Mouse (Mus musculus): ENCODE measurements around the gene Tctn3.

The Tctn3 gene

GRCm38 (mm10) chr19:40611830-40612506, at the start of gene Tctn3, which contains the start of gene Entpd1:
Gene Tctn3 (minus strand): TSS chr19:40612233.
Gene Entpd1 (plus strand): TSS chr19:40612366.
- DNase-seq (ENCODE audit: low spot score), result peak; percentile 88

DNA sequence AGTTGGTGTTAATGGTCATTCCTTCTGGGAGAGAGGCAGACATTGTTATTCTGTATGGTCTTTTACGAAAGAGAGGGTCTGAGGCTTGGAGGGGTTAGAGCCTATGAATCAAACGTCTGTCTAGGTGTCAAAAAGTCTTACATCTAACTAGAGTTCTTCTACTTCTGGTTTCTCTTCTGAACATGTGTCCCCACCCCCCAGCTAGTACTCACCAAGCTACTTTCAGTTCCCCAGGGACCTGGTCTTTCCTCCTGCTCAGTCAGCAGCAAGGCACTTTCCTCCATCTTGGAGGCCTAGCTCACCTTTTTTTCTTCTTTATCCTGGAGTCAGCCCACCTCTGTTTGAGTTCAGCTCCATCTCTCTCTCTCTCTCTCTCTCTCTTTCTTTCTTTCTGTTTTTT, 49.1 kb upstream of the Tctn3 start:
- no peak for DNase-seq (ENCODE audit: low spot score)

DNA sequence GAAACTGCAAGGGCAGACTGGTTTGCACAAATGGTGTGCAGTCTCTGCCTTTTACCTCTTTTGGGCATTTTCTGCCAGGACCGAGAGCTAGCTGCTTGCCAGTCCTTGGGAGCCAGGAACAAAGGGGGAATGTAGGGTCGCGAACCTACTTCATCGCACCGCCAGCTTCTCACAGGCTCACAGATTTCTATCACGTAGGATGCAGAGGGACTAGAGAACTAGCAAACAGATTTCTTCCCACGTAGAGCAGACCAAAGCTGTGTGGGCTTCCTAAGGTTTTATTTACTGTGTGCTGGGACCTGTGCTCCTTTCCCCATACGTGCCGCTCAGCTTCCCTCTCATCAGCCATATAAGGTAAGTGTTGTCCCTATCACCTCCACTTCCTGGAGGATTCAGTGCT, 48.5 kb upstream of the Tctn3 start:
- DNase-seq (ENCODE audit: low spot score), result no peak

- no peak for DNase-seq (ENCODE audit: low spot score)
Observed at GRCm38 (mm10) chr19:40659651-40660478, 47.8 kb upstream of the Tctn3 start.

DNA sequence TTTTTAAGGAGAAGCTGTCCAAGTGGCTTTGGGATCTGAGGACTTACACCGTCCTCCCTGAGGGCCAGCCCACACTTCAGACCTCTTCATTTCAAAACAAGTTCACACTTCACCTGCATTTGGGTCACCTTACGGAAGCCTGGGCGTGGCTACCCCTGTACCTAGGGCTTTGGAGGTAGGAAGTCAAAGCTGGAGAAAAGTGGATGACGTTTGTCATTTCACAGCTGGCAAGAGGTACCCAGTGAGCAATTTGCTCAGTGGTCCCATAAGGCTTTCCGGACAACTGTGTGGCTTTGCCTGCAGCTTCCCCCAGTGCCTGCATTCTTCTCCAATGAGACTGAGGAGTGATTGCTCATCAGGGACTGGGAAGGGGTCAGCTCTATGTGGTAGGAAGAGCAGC, 46.9 kb upstream of the Tctn3 start:
- no peak for DNase-seq (ENCODE audit: low spot score)

GRCm38 (mm10) chr19:40658281-40658680, 46.2 kb upstream of the Tctn3 start:
- DNase-seq (ENCODE audit: low spot score), result no peak

GRCm38 (mm10) chr19:40656207-40656606, 44.2 kb upstream of the Tctn3 start:
- DNase-seq (ENCODE audit: low spot score), result no peak

- DNase-seq (ENCODE audit: low spot score), result no peak
Observed at GRCm38 (mm10) chr19:40650090-40650489, 38.1 kb upstream of the Tctn3 start.

DNA sequence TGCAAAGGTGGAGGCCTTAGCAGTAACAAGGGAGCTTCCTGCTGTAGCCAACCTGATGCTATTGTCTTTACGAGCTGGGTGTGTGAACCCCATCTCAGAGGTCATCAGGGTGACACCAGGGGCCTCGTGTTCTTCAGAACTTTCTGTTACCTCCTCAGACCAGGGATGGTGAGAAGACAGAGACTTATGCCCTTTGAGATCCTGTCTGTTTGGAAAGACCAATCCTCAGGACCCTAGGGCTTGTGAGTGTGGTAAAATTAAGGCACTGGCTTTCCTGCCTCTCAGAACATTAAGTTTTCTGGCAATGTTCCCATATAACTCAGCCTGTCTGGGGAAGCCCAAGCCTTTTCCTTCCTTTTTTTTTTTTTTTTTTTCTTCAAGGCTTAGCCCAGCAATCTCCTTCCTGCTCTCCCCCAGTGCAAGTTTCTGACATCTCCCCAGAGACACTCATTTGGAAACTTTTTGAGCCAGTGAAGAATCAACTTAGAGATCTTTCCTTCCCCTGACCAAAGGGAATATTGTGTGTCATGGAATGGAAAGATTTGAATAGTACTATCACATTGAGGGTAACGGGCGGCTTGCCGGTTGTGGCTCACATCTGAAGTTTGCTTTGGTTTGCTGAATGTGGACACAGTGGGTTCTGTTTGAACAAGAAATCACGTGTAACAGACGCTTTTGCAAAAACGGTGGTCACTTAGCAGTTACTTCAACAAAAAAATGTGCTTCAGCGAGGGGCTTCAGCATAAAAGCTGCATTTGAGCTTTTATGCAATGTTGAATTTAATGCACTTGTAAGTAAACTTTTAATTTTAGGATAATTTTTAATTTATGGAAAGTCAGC, 35.5 kb upstream of the Tctn3 start:
- DNase-seq (ENCODE audit: low spot score), result no peak

DNA sequence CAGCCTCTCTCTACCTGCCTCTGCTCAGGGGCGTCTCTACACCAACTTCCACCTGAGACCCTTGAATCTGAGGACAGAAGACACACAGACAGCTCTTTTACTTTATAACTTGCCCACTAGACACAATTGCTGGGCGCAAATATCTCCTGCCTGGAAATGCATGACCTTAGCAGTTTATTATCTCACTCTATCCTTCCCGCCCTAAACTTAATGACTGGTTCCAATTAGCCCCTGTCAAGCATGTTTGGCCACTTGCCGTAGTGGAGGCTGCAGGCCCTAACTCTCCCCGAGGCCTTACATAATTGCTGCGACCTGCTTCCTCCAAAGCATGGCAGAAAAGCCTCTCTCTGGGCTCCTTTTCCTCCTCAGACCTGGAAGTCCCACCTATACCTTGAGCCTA, 34.3 kb upstream of the Tctn3 start:
- DNase-seq (ENCODE audit: low spot score), result no peak

DNA sequence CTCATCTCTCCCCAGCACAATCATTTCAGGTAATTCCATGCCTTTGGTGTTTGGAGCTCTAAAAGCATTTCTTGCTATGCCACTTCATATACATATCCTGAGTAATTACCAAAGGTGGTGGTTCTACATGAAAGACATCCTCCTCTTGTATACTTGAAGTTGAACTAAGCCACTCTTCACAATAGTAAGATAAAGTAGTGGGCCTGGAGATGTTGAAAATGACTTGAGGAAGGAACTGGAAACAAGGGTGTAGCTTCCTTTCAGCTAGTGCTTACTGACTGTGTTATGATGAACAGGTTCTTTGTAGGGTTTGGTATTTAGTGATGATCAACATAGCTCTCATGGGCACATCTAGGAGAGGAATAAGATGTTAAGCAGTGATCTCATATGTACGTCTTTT, 31.8 kb upstream of the Tctn3 start:
- DNase-seq (ENCODE audit: low spot score), result no peak

GRCm38 (mm10) chr19:40640799-40641198, 28.8 kb upstream of the Tctn3 start:
- DNase-seq (ENCODE audit: low spot score), result no peak

GRCm38 (mm10) chr19:40639729-40640304, 27.8 kb upstream of the Tctn3 start:
- no peak for DNase-seq (ENCODE audit: low spot score)

DNA sequence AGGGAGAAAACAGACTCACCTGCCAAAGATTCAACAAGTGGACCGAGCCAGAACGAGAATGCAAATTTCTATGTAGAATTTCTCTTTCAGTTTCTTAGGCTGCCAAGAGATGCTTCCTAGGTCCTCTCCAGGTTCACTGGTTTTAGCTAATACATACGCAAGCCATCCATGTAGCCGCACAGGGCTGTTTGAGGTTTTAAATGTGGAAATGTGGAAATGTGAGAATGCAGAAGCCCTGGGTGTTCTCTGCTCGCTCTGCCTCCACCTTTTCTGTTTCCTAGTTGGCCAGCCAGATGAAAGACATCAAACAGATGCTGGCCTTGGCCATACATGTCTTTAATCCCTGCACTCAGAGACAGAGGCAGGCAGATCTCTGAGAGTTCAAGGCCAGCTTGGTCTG, 26.5 kb upstream of the Tctn3 start:
- no peak for DNase-seq (ENCODE audit: low spot score)

GRCm38 (mm10) chr19:40637601-40638000, 25.6 kb upstream of the Tctn3 start:
- DNase-seq (ENCODE audit: low spot score), result no peak

GRCm38 (mm10) chr19:40637091-40637490, 25.1 kb upstream of the Tctn3 start:
- DNase-seq (ENCODE audit: low spot score), result no peak

GRCm38 (mm10) chr19:40633144-40633543, 21.1 kb upstream of the Tctn3 start:
- DNase-seq (ENCODE audit: low spot score), result no peak

DNA sequence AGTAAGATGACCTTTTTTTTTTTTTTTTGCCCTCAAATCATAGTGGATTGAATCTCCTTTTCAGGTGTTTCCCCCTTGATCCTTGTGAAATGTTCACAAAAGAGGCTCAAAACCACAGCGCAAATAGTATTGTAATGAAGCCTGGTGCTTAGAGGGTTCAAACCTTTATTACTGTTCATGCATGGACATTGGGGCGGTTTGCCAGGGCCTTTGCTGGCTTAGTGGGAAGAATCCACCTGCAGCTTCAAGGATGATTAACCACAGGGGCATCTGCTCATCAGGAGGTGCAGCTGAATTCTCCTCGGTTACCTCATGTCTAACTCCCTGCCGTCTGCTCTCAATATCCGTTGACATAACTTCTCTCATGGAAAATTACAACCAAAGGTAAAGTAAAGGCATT, 20.6 kb upstream of the Tctn3 start:
- no peak for DNase-seq (ENCODE audit: low spot score)

DNA sequence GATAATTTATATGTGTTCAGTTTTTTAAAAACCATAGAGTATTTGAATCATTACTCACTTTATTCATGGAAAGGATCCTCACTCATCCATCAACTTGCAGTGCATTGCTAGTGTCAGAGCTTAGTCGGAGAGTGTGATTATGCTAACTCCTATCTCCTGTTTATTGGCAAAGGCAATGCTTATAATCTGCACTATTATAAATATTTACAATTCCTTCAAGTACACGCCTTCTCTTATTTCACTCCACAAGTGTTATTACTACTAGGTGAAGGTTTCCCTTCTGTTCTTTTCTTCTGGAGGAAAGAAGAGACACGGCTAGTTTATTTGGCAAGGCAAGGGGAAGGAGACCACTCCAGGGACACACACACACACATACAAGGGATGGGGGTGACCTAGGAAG, 20.2 kb upstream of the Tctn3 start:
- DNase-seq (ENCODE audit: low spot score), result no peak

GRCm38 (mm10) chr19:40630606-40631005, 18.6 kb upstream of the Tctn3 start:
- no peak for DNase-seq (ENCODE audit: low spot score)

DNA sequence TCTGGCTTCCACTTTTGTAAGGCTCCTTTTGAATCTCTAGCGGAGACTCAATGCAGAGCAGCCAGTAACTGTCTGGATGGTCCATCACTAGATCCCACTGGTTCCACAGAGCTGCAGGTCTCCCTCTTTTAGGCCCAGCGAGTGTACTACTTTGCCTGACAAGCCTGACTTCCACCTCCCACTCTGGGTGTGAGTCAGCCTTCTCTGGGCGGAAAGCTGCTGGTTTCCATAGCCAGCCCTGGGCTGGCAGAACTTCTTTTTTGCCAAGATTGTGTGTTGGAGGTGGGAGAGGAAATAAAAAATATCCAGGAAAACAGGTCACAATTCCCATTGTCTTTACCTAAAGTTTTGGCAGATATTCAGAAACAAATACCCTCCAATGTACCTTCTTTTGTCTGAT, 18.1 kb upstream of the Tctn3 start:
- no peak for DNase-seq (ENCODE audit: low spot score)

- DNase-seq (ENCODE audit: low spot score), result no peak
Observed at GRCm38 (mm10) chr19:40628950-40629349, 16.9 kb upstream of the Tctn3 start.
